Mouse (Mus musculus) adrenal gland, adult (tissue): ENCODE results near the gene Spen.

Experiments
- DNase-seq, 2 experiments: peaks; one replicate each; pipeline ENCODE4 v3.0.0; 2022 to 2023; ENCODE audit warnings: low spot score in 1 of 2; ENCODE audit not compliant: inconsistent age in 2 of 2

Gene Spen

GRCm38 (mm10) chr4:141536291-141537225 is 1.8 kb downstream of the Spen start:
- DNase-seq: peak; percentile 75 to 91

- peak; percentile 53 to 79 for DNase-seq
Measured at GRCm38 (mm10) chr4:141534947-141535680, 3.3 kb downstream of the Spen start.

GRCm38 (mm10) chr4:141530979-141531378 is 7.4 kb downstream of the Spen start:
- peak in 1 of 2 experiments; percentile 77 for DNase-seq

GRCm38 (mm10) chr4:141528938-141529337 is 9.5 kb downstream of the Spen start:
- DNase-seq: no peak

GRCm38 (mm10) chr4:141526936-141527650 is 11.3 kb downstream of the Spen start:
- no peak for DNase-seq

- peak in 1 of 2 experiments; percentile 71 for DNase-seq
Measured at GRCm38 (mm10) chr4:141525940-141526339, 12.5 kb downstream of the Spen start.

GRCm38 (mm10) chr4:141524658-141525057 is 13.7 kb downstream of the Spen start:
- DNase-seq: peak; percentile 58 to 83

GRCm38 (mm10) chr4:141523128-141523527 is 15.3 kb downstream of the Spen start:
- no peak for DNase-seq

GRCm38 (mm10) chr4:141518386-141518785 is 20.0 kb downstream of the Spen start:
- DNase-seq: peak in 1 of 2 experiments; percentile 48

- peak; percentile 78 to 86 for DNase-seq
Measured at GRCm38 (mm10) chr4:141514179-141514641, 24.2 kb downstream of the Spen start.

- peak in 1 of 2 experiments; percentile 24 for DNase-seq
Measured at GRCm38 (mm10) chr4:141512145-141512544, 26.3 kb downstream of the Spen start.

GRCm38 (mm10) chr4:141510457-141510856 is 27.9 kb downstream of the Spen start:
- DNase-seq: peak in 1 of 2 experiments; percentile 27

- DNase-seq: peak; percentile 38 to 80
Measured at GRCm38 (mm10) chr4:141506893-141507292, 31.5 kb downstream of the Spen start.

GRCm38 (mm10) chr4:141506352-141506751 is 32.0 kb downstream of the Spen start:
- peak; percentile 83 to 91 for DNase-seq

GRCm38 (mm10) chr4:141505810-141506209 is 32.6 kb downstream of the Spen start:
- DNase-seq: no peak

GRCm38 (mm10) chr4:141504471-141504870 is 33.9 kb downstream of the Spen start:
- DNase-seq: no peak

- no peak for DNase-seq
Measured at GRCm38 (mm10) chr4:141502723-141503122, 35.7 kb downstream of the Spen start.

GRCm38 (mm10) chr4:141501058-141501457 is 37.3 kb downstream of the Spen start:
- DNase-seq: no peak

- peak in 1 of 2 experiments; percentile 73 for DNase-seq
Measured at GRCm38 (mm10) chr4:141500637-141501036, 37.8 kb downstream of the Spen start.

- DNase-seq: peak in 1 of 2 experiments; percentile 57
Measured at GRCm38 (mm10) chr4:141488670-141489069, 49.7 kb downstream of the Spen start.

- DNase-seq: no peak
Measured at GRCm38 (mm10) chr4:141487581-141487980, 50.8 kb downstream of the Spen start.
